In genomic region chr10:51930696-51931095, GRCm38 (mm10) we compare ENCODE assay signal across 12 mouse cellular contexts.
DNase-seq lines count a peak whose midpoint lies in the region; ATAC-seq and TF ChIP-seq lines count a peak whose summit lies in the region.
"Had no signal": no experiment of that assay in that cellular context is flagged by ENCODE, and none has a peak within 500 bp of the region (broad histone marks: within the 10 kb centered on the region; RNA-seq: fewer than 3 reads in every experiment).

No protein-coding gene starts in this region.

- no peak for TF ChIP-seq POLR2A in brain, embryonic 14.5 days (IDR thresholded peaks at IDR 0.05; ENCODE audit: borderline replicate concordance, extremely low read depth, insufficient read depth, insufficient read length, poor library complexity, severe bottlenecking)

- DNase-seq in embryonic facial prominence, embryonic 14.5 days (ENCODE audit: low spot score), result peak; percentile 14
- no peak for DNase-seq in embryonic facial prominence, embryonic 10.5 days (ENCODE audit: low spot score)
- DNase-seq in heart, adult 8-10 months (ENCODE audit: low spot score), result peak; percentile 58
- peak; percentile 56 for DNase-seq in brain, embryonic 14.5 days (ENCODE audit: low read depth)
- peak; percentile 12 for DNase-seq in heart, postnatal 4 days
- no peak for DNase-seq in layer of hippocampus, adult 9-11 months

- no peak for TF ChIP-seq CTCF in brain, embryonic 14.5 days (IDR thresholded peaks at IDR 0.05; ENCODE audit: borderline replicate concordance, extremely low read depth, insufficient read depth, insufficient read length)

- H3K4me1 ChIP-seq in embryonic facial prominence, embryonic 14.5 days (ENCODE audit: control insufficient read depth, insufficient read depth, low read length), result no peaks in the 10 kb centered on the region
- H3K4me1 ChIP-seq in embryonic facial prominence, embryonic 10.5 days, result 0 out of 2 replicates have a peak, but pooled peaks cover 3% of the 10 kb centered on the region
- no peaks in the 10 kb centered on the region for H3K4me1 ChIP-seq in heart, embryonic 11.5 days (ENCODE audit: control insufficient read depth, insufficient read depth, low read length)
- H3K4me1 ChIP-seq: liver, embryonic 15.5 days; neural tube, embryonic 15.5 days had no signal

- no peaks in the 10 kb centered on the region for H3K36me3 ChIP-seq in embryonic facial prominence, embryonic 14.5 days (ENCODE audit: control insufficient read depth, insufficient read depth, low read length)
- no peaks in the 10 kb centered on the region for H3K36me3 ChIP-seq in embryonic facial prominence, embryonic 10.5 days (replicated peaks)
- H3K36me3 ChIP-seq in heart, embryonic 11.5 days (ENCODE audit: control insufficient read depth, insufficient read depth, low read length), result no peaks in the 10 kb centered on the region
- H3K36me3 ChIP-seq: liver, embryonic 15.5 days; neural tube, embryonic 15.5 days had no signal

- H3K4me3 ChIP-seq in embryonic facial prominence, embryonic 14.5 days (ENCODE audit: low read depth, low read length), result no peak overlapping the region
- no peak overlapping the region for H3K4me3 ChIP-seq in embryonic facial prominence, embryonic 10.5 days
- H3K4me3 ChIP-seq in heart, embryonic 11.5 days (ENCODE audit: low read depth, low read length), result no peak overlapping the region
- H3K4me3 ChIP-seq: liver, embryonic 15.5 days; neural tube, embryonic 15.5 days had no signal

- H3K27ac ChIP-seq in embryonic facial prominence, embryonic 14.5 days (replicated peaks; ENCODE audit: low read depth, low read length), result no peak overlapping the region
- H3K27ac ChIP-seq in embryonic facial prominence, embryonic 10.5 days (replicated peaks), result no peak overlapping the region
- no peak overlapping the region for H3K27ac ChIP-seq in heart, embryonic 11.5 days (ENCODE audit: low read depth, low read length)
- H3K27ac ChIP-seq: liver, embryonic 15.5 days; macrophage; neural tube, embryonic 15.5 days had no signal

- 61% methylated on average over 1 of the region's 1 CpGs for WGBS in embryonic facial prominence, embryonic 14.5 days
- WGBS in embryonic facial prominence, embryonic 10.5 days, result 96% methylated on average over 1 of the region's 1 CpGs
- 62% methylated on average over 1 of the region's 1 CpGs for WGBS in heart, embryonic 11.5 days (ENCODE audit: insufficient replicate concordance)

- H3K27me3 ChIP-seq in embryonic facial prominence, embryonic 14.5 days (replicated peaks; ENCODE audit: control insufficient read depth, insufficient read depth, low read length), result no peaks in the 10 kb centered on the region
- no peaks in the 10 kb centered on the region for H3K27me3 ChIP-seq in embryonic facial prominence, embryonic 10.5 days (replicated peaks; ENCODE audit: low read depth, poor library complexity, severe bottlenecking)
- no peaks in the 10 kb centered on the region for H3K27me3 ChIP-seq in heart, embryonic 11.5 days (ENCODE audit: control insufficient read depth, insufficient read depth, low read length)
- H3K27me3 ChIP-seq: liver, embryonic 15.5 days; neural tube, embryonic 15.5 days had no signal

- H3K9me3 ChIP-seq in embryonic facial prominence, embryonic 14.5 days (ENCODE audit: control insufficient read depth, low read length), result no peaks in the 10 kb centered on the region
- H3K9me3 ChIP-seq in embryonic facial prominence, embryonic 10.5 days, result no peaks in the 10 kb centered on the region
- no peaks in the 10 kb centered on the region for H3K9me3 ChIP-seq in heart, embryonic 11.5 days (replicated peaks; ENCODE audit: control insufficient read depth, low read length)
- H3K9me3 ChIP-seq: liver, embryonic 15.5 days; neural tube, embryonic 15.5 days had no signal

- no peak overlapping the region for H3K9ac ChIP-seq in embryonic facial prominence, embryonic 14.5 days (ENCODE audit: low read depth, low read length)
- no peak overlapping the region for H3K9ac ChIP-seq in heart, embryonic 11.5 days (ENCODE audit: low read depth, low read length)
- H3K9ac ChIP-seq: liver, embryonic 15.5 days; neural tube, embryonic 15.5 days had no signal

- H3K4me2 ChIP-seq in embryonic facial prominence, embryonic 14.5 days (ENCODE audit: low read depth, low read length), result no peak overlapping the region
- no peak overlapping the region for H3K4me2 ChIP-seq in heart, embryonic 11.5 days
- H3K4me2 ChIP-seq: liver, embryonic 15.5 days; neural tube, embryonic 15.5 days had no signal

- ATAC-seq in embryonic facial prominence, embryonic 14.5 days (ENCODE audit: low read depth), result no peak
- ATAC-seq in heart, embryonic 11.5 days (replicated peaks; ENCODE audit: insufficient number of reproducible peaks, low FRiP score, low TSS enrichment), result no peak
- ATAC-seq: inflammation-experienced regulatory T-cells, adult 6 months; midbrain, embryonic 16.5 days had no signal

Comparison
In these comparisons a context has a peak if more than half of its experiments do, and no peak if none do; other contexts are left out.
1. DNase-seq: peak in embryonic facial prominence, embryonic 14.5 days (single experiment), heart, adult 8-10 months (single experiment), brain, embryonic 14.5 days (single experiment) and heart, postnatal 4 days (single experiment); none in embryonic facial prominence, embryonic 10.5 days (single experiment) and layer of hippocampus, adult 9-11 months (single experiment).